Mouse (Mus musculus) bone marrow macrophage, adult 2 months (primary cell): ENCODE measurements at regions not wholly inside any gene's neighbourhood (a gene's known extent, or its start where the extent isn't known, plus 50 kb on each side); places are given as distances from the start of the nearest gene placed in this dataset.

Experiments
- H3K27ac ChIP-seq: 2 replicates; pipeline ENCODE4 v1.5.1; 2012; ENCODE audit warnings: low read depth, low read length; ENCODE audit not compliant: insufficient read depth
- H3K4me1 ChIP-seq: 2 replicates; pipeline ENCODE4 v1.6.1; 2012; ENCODE audit warnings: low read length; ENCODE audit not compliant: control insufficient read depth, insufficient read depth
- H3K4me3 ChIP-seq: 2 replicates; pipeline ENCODE4 v1.5.1; 2012; ENCODE audit warnings: mild to moderate bottlenecking, low read length, moderate library complexity; ENCODE audit not compliant: insufficient read depth
- CTCF ChIP-seq: IDR thresholded peaks from 2 replicates; pipeline ENCODE4 v1.5.1; 2012; ENCODE audit warnings: low read depth, mild to moderate bottlenecking, low read length, moderate library complexity
- POLR2A ChIP-seq: IDR thresholded peaks from 2 replicates; pipeline ENCODE4 v1.6.1; 2012; ENCODE audit warnings: mild to moderate bottlenecking, low read depth, low read length, borderline replicate concordance

- Histone ChIP-seq H3K4me3 (no peak overlapping the region), H3K27ac (no peak overlapping the region), H3K4me1 (peaks cover 6% of the 10 kb centered on the region)
- no peak for TF ChIP-seq POLR2A
- TF ChIP-seq CTCF = no peak
These were observed 53.0 kb upstream of the Egln3 start for GRCm38 (mm10) chr12:54256506-54257128.
